Mouse (Mus musculus): Measurements from ENCODE around the gene Polk. TPM values are rescaled to one million over a fixed set of nuclear protein-coding genes. Genes with fewer than 3 reads are reported as not detected.
A peak's percentile ranks its signal among the peaks of the same experiment; 100 is the strongest.

The Polk gene
- polyA plus RNA-seq, 1 experiment from 2014 or later: 8.8 TPM

- no peaks in the 10 kb centered on the region for H3K27me3 ChIP-seq (replicated peaks)
- 63% methylated on average over 1 of the region's 1 CpGs for WGBS
- no peak overlapping the region for H3K27ac ChIP-seq
- H3K9me3 ChIP-seq: no peaks in the 10 kb centered on the region
- H3K4me2 ChIP-seq (replicated peaks): no peak overlapping the region
- no peaks in the 10 kb centered on the region for H3K4me1 ChIP-seq (replicated peaks)
- no peak overlapping the region for H3K9ac ChIP-seq
- no peak overlapping the region for H3K4me3 ChIP-seq (replicated peaks)
- ATAC-seq: no peak
- H3K36me3 ChIP-seq: no peaks in the 10 kb centered on the region
These were observed 4.9 kb upstream of the Polk start for GRCm38 (mm10) chr13:96547250-96547649.

GRCm38 (mm10) chr13:96544506-96544905 lies 2.1 kb upstream of the Polk start:
- H3K36me3 ChIP-seq: no peaks in the 10 kb centered on the region
- H3K27me3 ChIP-seq (replicated peaks): no peaks in the 10 kb centered on the region
- H3K4me2 ChIP-seq (replicated peaks): peak overlapping the region; percentile 68; the same call in 1 of the 2 replicates
- H3K27ac ChIP-seq: no peak overlapping the region
- no peak for ATAC-seq
- 64% methylated on average over 2 of the region's 2 CpGs for WGBS
- no peaks in the 10 kb centered on the region for H3K9me3 ChIP-seq
- no peak overlapping the region for H3K4me3 ChIP-seq (replicated peaks)
- H3K9ac ChIP-seq: no peak overlapping the region
- H3K4me1 ChIP-seq (replicated peaks): no peaks in the 10 kb centered on the region

- WGBS: under 1% methylated on average over 73 of the region's 73 CpGs
- Histone ChIP-seq H3K9me3 (no peaks in the 10 kb centered on the region), H3K4me2 (replicated peaks) (peak overlapping the region; percentile 68), H3K4me3 (replicated peaks) (peak overlapping the region; percentile 97), H3K9ac (peak overlapping the region; percentile 97), H3K27me3 (replicated peaks) (no peaks in the 10 kb centered on the region), H3K4me1 (replicated peaks) (no peaks in the 10 kb centered on the region), H3K36me3 (no peaks in the 10 kb centered on the region), H3K27ac (peak overlapping the region; percentile 93)
- peak; percentile 76 for ATAC-seq
These were observed 817 bp upstream of the Polk start for GRCm38 (mm10) chr13:96542901-96543891.

GRCm38 (mm10) chr13:96541381-96541780 lies 998 bp downstream of the Polk start:
- H3K4me2 ChIP-seq (replicated peaks): peak overlapping the region; percentile 58
- no peaks in the 10 kb centered on the region for H3K27me3 ChIP-seq (replicated peaks)
- ATAC-seq: no peak
- no peaks in the 10 kb centered on the region for H3K36me3 ChIP-seq
- no peak overlapping the region for H3K9ac ChIP-seq
- WGBS: 26% methylated on average over 2 of the region's 2 CpGs
- no peaks in the 10 kb centered on the region for H3K9me3 ChIP-seq
- peak overlapping the region; percentile 97 for H3K4me3 ChIP-seq (replicated peaks)
- H3K4me1 ChIP-seq (replicated peaks): no peaks in the 10 kb centered on the region
- H3K27ac ChIP-seq: no peak overlapping the region

GRCm38 (mm10) chr13:96538103-96538502 lies 4.3 kb downstream of the Polk start:
- Histone ChIP-seq H3K9ac (no peak overlapping the region), H3K4me1 (replicated peaks) (no peaks in the 10 kb centered on the region), H3K27ac (no peak overlapping the region), H3K4me3 (replicated peaks) (no peak overlapping the region), H3K9me3 (no peaks in the 10 kb centered on the region), H3K27me3 (replicated peaks) (no peaks in the 10 kb centered on the region), H3K36me3 (no peaks in the 10 kb centered on the region), H3K4me2 (replicated peaks) (no peak overlapping the region)
- WGBS: 66% methylated on average over 3 of the region's 3 CpGs
- ATAC-seq: no peak

GRCm38 (mm10) chr13:96536821-96537572 lies 5.4 kb downstream of the Polk start:
- H3K4me2 ChIP-seq (replicated peaks): no peak overlapping the region
- H3K4me1 ChIP-seq (replicated peaks): peaks cover 4% of the 10 kb centered on the region; the same call in 1 of the 2 replicates
- H3K27ac ChIP-seq: no peak overlapping the region
- H3K27me3 ChIP-seq (replicated peaks): no peaks in the 10 kb centered on the region
- H3K36me3 ChIP-seq: no peaks in the 10 kb centered on the region
- H3K9me3 ChIP-seq: no peaks in the 10 kb centered on the region
- ATAC-seq: no peak
- WGBS: 85% methylated on average over 5 of the region's 5 CpGs
- no peak overlapping the region for H3K4me3 ChIP-seq (replicated peaks)
- no peak overlapping the region for H3K9ac ChIP-seq

- Histone ChIP-seq H3K4me1 (replicated peaks) (peaks cover 4% of the 10 kb centered on the region), H3K4me2 (replicated peaks) (no peak overlapping the region), H3K4me3 (replicated peaks) (no peak overlapping the region), H3K36me3 (no peaks in the 10 kb centered on the region), H3K9ac (no peak overlapping the region), H3K27ac (no peak overlapping the region), H3K9me3 (no peaks in the 10 kb centered on the region), H3K27me3 (replicated peaks) (no peaks in the 10 kb centered on the region)
- WGBS: 64% methylated on average over 2 of the region's 2 CpGs
- no peak for ATAC-seq
These were observed 8.6 kb downstream of the Polk start for GRCm38 (mm10) chr13:96533742-96534141.

GRCm38 (mm10) chr13:96532176-96532575 lies 10.2 kb downstream of the Polk start:
- Histone ChIP-seq H3K9ac (no peak overlapping the region), H3K4me3 (replicated peaks) (no peak overlapping the region), H3K4me2 (replicated peaks) (no peak overlapping the region), H3K27ac (no peak overlapping the region), H3K4me1 (replicated peaks) (peaks cover 4% of the 10 kb centered on the region), H3K9me3 (no peaks in the 10 kb centered on the region), H3K36me3 (no peaks in the 10 kb centered on the region), H3K27me3 (replicated peaks) (no peaks in the 10 kb centered on the region)
- ATAC-seq: no peak
- WGBS: 88% methylated on average over 6 of the region's 6 CpGs

- H3K9ac ChIP-seq: no peak overlapping the region
- H3K4me2 ChIP-seq (replicated peaks): no peak overlapping the region
- H3K4me1 ChIP-seq (replicated peaks): peaks cover 4% of the 10 kb centered on the region
- no peaks in the 10 kb centered on the region for H3K9me3 ChIP-seq
- no peak for ATAC-seq
- no peak overlapping the region for H3K27ac ChIP-seq
- 86% methylated on average over 9 of the region's 9 CpGs for WGBS
- no peak overlapping the region for H3K4me3 ChIP-seq (replicated peaks)
- H3K27me3 ChIP-seq (replicated peaks): no peaks in the 10 kb centered on the region
- H3K36me3 ChIP-seq: no peaks in the 10 kb centered on the region
These were observed 12.3 kb downstream of the Polk start for GRCm38 (mm10) chr13:96530064-96530463.

GRCm38 (mm10) chr13:96529542-96529941 lies 12.8 kb downstream of the Polk start:
- H3K4me1 ChIP-seq (replicated peaks): peaks cover 4% of the 10 kb centered on the region
- no peak for ATAC-seq
- H3K36me3 ChIP-seq: no peaks in the 10 kb centered on the region
- no peak overlapping the region for H3K4me3 ChIP-seq (replicated peaks)
- no peak overlapping the region for H3K27ac ChIP-seq
- H3K9me3 ChIP-seq: no peaks in the 10 kb centered on the region
- no peaks in the 10 kb centered on the region for H3K27me3 ChIP-seq (replicated peaks)
- 91% methylated on average over 3 of the region's 3 CpGs for WGBS
- no peak overlapping the region for H3K4me2 ChIP-seq (replicated peaks)
- no peak overlapping the region for H3K9ac ChIP-seq

GRCm38 (mm10) chr13:96528776-96529175 lies 13.6 kb downstream of the Polk start:
- ATAC-seq: no peak
- H3K4me3 ChIP-seq (replicated peaks): no peak overlapping the region
- no peak overlapping the region for H3K9ac ChIP-seq
- H3K4me2 ChIP-seq (replicated peaks): no peak overlapping the region
- H3K9me3 ChIP-seq: no peaks in the 10 kb centered on the region
- H3K27me3 ChIP-seq (replicated peaks): no peaks in the 10 kb centered on the region
- WGBS: 93% methylated on average over 3 of the region's 3 CpGs
- no peaks in the 10 kb centered on the region for H3K36me3 ChIP-seq
- peaks cover 4% of the 10 kb centered on the region for H3K4me1 ChIP-seq (replicated peaks)
- no peak overlapping the region for H3K27ac ChIP-seq

- H3K4me3 ChIP-seq (replicated peaks): no peak overlapping the region
- no peak overlapping the region for H3K27ac ChIP-seq
- H3K4me1 ChIP-seq (replicated peaks): peaks cover 4% of the 10 kb centered on the region
- no peak overlapping the region for H3K4me2 ChIP-seq (replicated peaks)
- no peak for ATAC-seq
- H3K9ac ChIP-seq: no peak overlapping the region
- no peaks in the 10 kb centered on the region for H3K36me3 ChIP-seq
- no peaks in the 10 kb centered on the region for H3K27me3 ChIP-seq (replicated peaks)
- no peaks in the 10 kb centered on the region for H3K9me3 ChIP-seq
- 85% methylated on average over 11 of the region's 11 CpGs for WGBS
These were observed 14.5 kb downstream of the Polk start for GRCm38 (mm10) chr13:96527856-96528255.
